Mouse (Mus musculus) stomach, postnatal 0 days (tissue): ENCODE measurements around the gene Lrrc71.

Source experiments
- CTCF ChIP-seq: IDR thresholded peaks from 2 replicates; pipeline ENCODE4 v1.5.1; 2016; ENCODE audit warnings: antibody characterized with exemption, low read depth, mild to moderate bottlenecking, moderate library complexity
- EP300 ChIP-seq: optimal IDR thresholded peaks from 2 replicates; pipeline ENCODE3; 2016; ENCODE audit warnings: antibody characterized with exemption

- peak; percentile 95 for TF ChIP-seq CTCF
- TF ChIP-seq EP300 = no peak
Observed at GRCm38 (mm10) chr3:87768844-87769243, 20.4 kb upstream of the Lrrc71 start.
